26 mouse cellular contexts compared by ENCODE assay signal in the genomic region with DNA sequence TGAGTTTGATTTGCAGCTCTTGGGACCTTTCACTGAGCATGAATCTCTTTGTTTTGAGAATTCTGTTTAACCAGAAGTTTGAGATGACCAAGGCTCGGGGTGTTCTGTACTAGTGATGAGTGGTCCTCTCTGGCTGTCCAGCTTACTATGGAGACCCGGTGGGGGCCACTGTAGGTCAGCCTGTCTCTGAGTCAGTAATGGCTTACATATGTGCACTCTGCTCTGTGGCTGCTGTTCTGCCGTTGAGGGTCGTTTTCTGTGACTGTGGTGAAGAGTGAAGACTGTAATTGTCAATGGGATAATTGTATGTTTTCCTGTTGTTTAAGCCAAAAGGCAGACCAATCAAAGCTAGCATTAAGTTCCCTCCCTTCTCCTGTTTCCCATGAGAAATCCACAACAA. TPM values are rescaled to one million over a fixed set of nuclear protein-coding genes. Genes with fewer than 3 reads are reported as not detected.
A peak's percentile ranks its signal among the peaks of the same experiment; 100 is the strongest.
DNase-seq lines count a peak whose midpoint lies in the region; ATAC-seq lines count a peak whose summit lies in the region.
"Had no signal": no experiment of that assay in that cellular context is flagged by ENCODE, and none has a peak within 500 bp of the region (broad histone marks: within the 10 kb centered on the region; RNA-seq: fewer than 3 reads in every experiment).

No protein-coding gene starts in this region.

- no peak overlapping the region for H3K9ac ChIP-seq in embryonic facial prominence, embryonic 14.5 days (ENCODE audit: low read depth, low read length)
- H3K9ac ChIP-seq in limb, embryonic 15.5 days, result no peak overlapping the region
- H3K9ac ChIP-seq: embryonic facial prominence, embryonic 12.5 days; heart, embryonic 15.5 days; hindbrain, embryonic 14.5 days; intestine, embryonic 15.5 days had no signal

- no peak overlapping the region for H3K27ac ChIP-seq in embryonic facial prominence, embryonic 14.5 days (replicated peaks; ENCODE audit: low read depth, low read length)
- H3K27ac ChIP-seq in limb, embryonic 15.5 days, result no peak overlapping the region
- H3K27ac ChIP-seq: embryonic facial prominence, embryonic 12.5 days; forebrain, embryonic 10.5 days; heart, adult 2 months; heart, embryonic 15.5 days; hindbrain, embryonic 10.5 days; hindbrain, embryonic 14.5 days; intestine, embryonic 15.5 days had no signal

- ATAC-seq in embryonic facial prominence, embryonic 14.5 days (ENCODE audit: low read depth), result peak; percentile 44; the same call in 1 of the 2 replicates
- 0 out of 2 replicates have a peak, but pooled peaks have one; percentile 48 for ATAC-seq in limb, embryonic 15.5 days (ENCODE audit: insufficient number of reproducible peaks, low FRiP score, low TSS enrichment, low read depth)
- ATAC-seq: forebrain, embryonic 14.5 days; intestine, embryonic 15.5 days had no signal

- no peaks in the 10 kb centered on the region for H3K27me3 ChIP-seq in embryonic facial prominence, embryonic 14.5 days (replicated peaks; ENCODE audit: control insufficient read depth, insufficient read depth, low read length)
- no peaks in the 10 kb centered on the region for H3K27me3 ChIP-seq in limb, embryonic 15.5 days
- H3K27me3 ChIP-seq: embryonic facial prominence, embryonic 12.5 days; heart, embryonic 15.5 days; intestine, embryonic 15.5 days had no signal

- no peaks in the 10 kb centered on the region for H3K9me3 ChIP-seq in embryonic facial prominence, embryonic 14.5 days (ENCODE audit: control insufficient read depth, low read length)
- no peaks in the 10 kb centered on the region for H3K9me3 ChIP-seq in limb, embryonic 15.5 days
- H3K9me3 ChIP-seq: embryonic facial prominence, embryonic 12.5 days; forebrain, embryonic 10.5 days; heart, embryonic 15.5 days; hindbrain, embryonic 10.5 days; intestine, embryonic 15.5 days had no signal

- no peaks in the 10 kb centered on the region for H3K4me1 ChIP-seq in embryonic facial prominence, embryonic 14.5 days (ENCODE audit: control insufficient read depth, insufficient read depth, low read length)
- H3K4me1 ChIP-seq in limb, embryonic 15.5 days, result no peaks in the 10 kb centered on the region
- H3K4me1 ChIP-seq: embryonic facial prominence, embryonic 12.5 days; hindbrain, embryonic 10.5 days; intestine, embryonic 15.5 days had no signal

- H3K36me3 ChIP-seq in embryonic facial prominence, embryonic 14.5 days (ENCODE audit: control insufficient read depth, insufficient read depth, low read length), result no peaks in the 10 kb centered on the region
- no peaks in the 10 kb centered on the region for H3K36me3 ChIP-seq in limb, embryonic 15.5 days
- H3K36me3 ChIP-seq: embryonic facial prominence, embryonic 12.5 days; forebrain, embryonic 10.5 days; heart, embryonic 15.5 days; hindbrain, embryonic 10.5 days; intestine, embryonic 15.5 days had no signal

- no peak overlapping the region for H3K4me2 ChIP-seq in embryonic facial prominence, embryonic 14.5 days (ENCODE audit: low read depth, low read length)
- no peak overlapping the region for H3K4me2 ChIP-seq in limb, embryonic 15.5 days
- H3K4me2 ChIP-seq: embryonic facial prominence, embryonic 12.5 days; heart, embryonic 11.5 days; heart, embryonic 15.5 days; hindbrain, embryonic 14.5 days; intestine, embryonic 15.5 days had no signal

- intact Hi-C loops in left cerebral cortex, postnatal 36 days (cut with DNase I), result no loop called here

- DNase-seq in adrenal gland, adult (ENCODE audit: inconsistent age in 2 of 2, low spot score in 1 of 2), result peak; percentile 30 to 54
- DNase-seq in adrenal gland, postnatal 14 days, result no peak
- DNase-seq in embryo, embryonic 10.5 days (ENCODE audit: low spot score), result peak; percentile 47
- peak; percentile 41 for DNase-seq in embryonic facial prominence, embryonic 14.5 days (ENCODE audit: low spot score)
- DNase-seq in left cerebral cortex, postnatal 36 days (ENCODE audit: low spot score in 2 of 2), result no peak
- DNase-seq in retina, postnatal 1 day, result no peak
- DNase-seq: adrenal gland, postnatal 25 days; cerebellum, adult 2 months; cerebellum, postnatal 14 days; gastrocnemius, postnatal 10 days; heart, adult 2 months; heart, postnatal 14 days had no signal

- WGBS in embryonic facial prominence, embryonic 14.5 days, result 28% methylated on average over 4 of the region's 4 CpGs
- 25% methylated on average over 4 of the region's 4 CpGs for WGBS in limb, embryonic 15.5 days

- no peak overlapping the region for H3K4me3 ChIP-seq in embryonic facial prominence, embryonic 14.5 days (ENCODE audit: low read depth, low read length)
- no peak overlapping the region for H3K4me3 ChIP-seq in limb, embryonic 15.5 days
- H3K4me3 ChIP-seq: embryonic facial prominence, embryonic 12.5 days; erythroblast, embryonic 14.5 days; forebrain, embryonic 10.5 days; heart, adult 2 months; heart, embryonic 15.5 days; hindbrain, embryonic 10.5 days; intestine, embryonic 15.5 days had no signal

RNA-seq across cellular contexts. Expression of a gene that starts 30.3 kb away (rescaled TPM):
- total RNA-seq in adrenal gland, postnatal 14 days (2021), result 2.7 and 3.8 TPM in 2 replicates
- polyA plus RNA-seq in embryonic facial prominence, embryonic 14.5 days (2014; fragmentation: Nextera tagmentation; extraction: Ambion mirVana), result 14.9 and 18.1 TPM in 2 replicates
- polyA plus RNA-seq in limb, embryonic 15.5 days (2015; fragmentation: Nextera tagmentation; extraction: Ambion mirVana), result 9.9 TPM in 2 replicates
- total RNA-seq in left cerebral cortex, postnatal 36 days (2021), result 1 to 10 TPM; 2.6 to 3.2 TPM
- total RNA-seq: common myeloid progenitor, adult 5-6 weeks; MEL had no signal

RNA-seq across cellular contexts. Expression of a gene that starts 55.3 kb away (rescaled TPM):
- not detected in 2 replicates for total RNA-seq in adrenal gland, postnatal 14 days (2021)
- 0.72 TPM in 2 replicates for polyA plus RNA-seq in embryonic facial prominence, embryonic 14.5 days (2014; fragmentation: Nextera tagmentation; extraction: Ambion mirVana)
- 0.46 and 0.50 TPM in 2 replicates for polyA plus RNA-seq in limb, embryonic 15.5 days (2015; fragmentation: Nextera tagmentation; extraction: Ambion mirVana)
- total RNA-seq in left cerebral cortex, postnatal 36 days (2021), result not detected
- total RNA-seq: adrenal gland, adult 18-20 months; adrenal gland, postnatal 25 days; common myeloid progenitor, adult 5-6 weeks; gastrocnemius, postnatal 10 days; gastrocnemius, postnatal 4 days; MEL had no signal
- polyA plus RNA-seq: erythroblast, embryonic 14.5 days; forebrain, embryonic 10.5 days; forebrain, embryonic 14.5 days; hindbrain, embryonic 10.5 days had no signal

Comparison
In these comparisons a context has a peak if more than half of its experiments do, and no peak if none do; other contexts are left out.
1. DNase-seq: peak in adrenal gland, adult (2 of 2), embryo, embryonic 10.5 days (single experiment) and embryonic facial prominence, embryonic 14.5 days (single experiment); none in adrenal gland, postnatal 14 days (single experiment), left cerebral cortex, postnatal 36 days (0 of 2) and retina, postnatal 1 day (single experiment).